Mouse (Mus musculus): ENCODE measurements around the gene Rnf212. TPM values are rescaled to one million over a fixed set of nuclear protein-coding genes. Genes with fewer than 3 reads are reported as not detected.

The Rnf212 gene
- total RNA-seq, 2 experiments from 2014 or later, result not detected

Other genes with a start within 250 kb of the Rnf212 start
- gene Cplx1, start 225.0 kb downstream of the Rnf212 start, total RNA-seq (2021), result 1 to 10 TPM; 1.9 to 2.1 TPM
- gene Gak, start 145.2 kb downstream of the Rnf212 start, total RNA-seq (2021), result 10 to 100 TPM; 81.2 to 82.4 TPM
- gene Tmem175, start 145.2 kb downstream of the Rnf212 start, total RNA-seq (2021), result 10 to 100 TPM; 21.2 to 31.3 TPM
- 10 to 100 TPM; 14.0 to 16.0 TPM for gene Idua, start 114.7 kb downstream of the Rnf212 start, total RNA-seq (2021)
- gene Dgkq, start 105.3 kb downstream of the Rnf212 start, total RNA-seq (2021), result 10 to 100 TPM; 17.4 to 18.7 TPM
- under 1 TPM in 1 of 2 experiments, not detected in 1; 0.30 TPM for gene Slc26a1, start 99.4 kb downstream of the Rnf212 start, total RNA-seq (2021)
- gene Fgfrl1, start 82.6 kb downstream of the Rnf212 start, total RNA-seq (2021), result 10 to 100 TPM; 45.8 to 47.5 TPM
- not detected for gene Tmed11, start 20.4 kb upstream of the Rnf212 start, total RNA-seq (2021)
- not detected for gene Vmn2r8, start 33.9 kb upstream of the Rnf212 start, total RNA-seq (2021)
- not detected for gene Vmn2r9, start 77.6 kb upstream of the Rnf212 start, total RNA-seq (2021)
- not detected for gene Vmn2r10, start 231.5 kb upstream of the Rnf212 start, total RNA-seq (2021)